Mouse (Mus musculus): ENCODE measurements around the gene Dscam. TPM values are rescaled to one million over a fixed set of nuclear protein-coding genes. Genes with fewer than 3 reads are reported as not detected.

Dscam gene
- polyA plus RNA-seq, 1 experiment from 2014 or later: 0.81 TPM

DNA sequence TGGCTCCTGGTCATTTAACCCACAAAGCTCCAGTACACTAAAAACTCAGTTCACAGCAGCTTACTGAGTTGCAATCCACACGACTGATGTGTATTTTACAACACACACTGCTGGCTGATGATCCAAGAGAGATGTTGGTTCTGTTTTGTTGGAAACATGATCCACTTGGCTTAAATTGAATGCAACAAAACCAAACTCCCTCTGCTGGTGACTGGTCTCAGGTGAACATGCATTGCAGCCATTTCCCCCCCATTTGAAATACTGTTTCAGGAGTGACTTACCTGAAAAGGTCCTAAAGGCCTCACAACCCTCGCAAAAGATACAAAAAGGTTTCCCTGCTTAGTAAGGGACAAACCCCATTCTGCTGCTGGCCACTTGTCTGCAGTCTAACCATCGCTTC, 156.2 kb downstream of the Dscam start:
- Histone ChIP-seq H3K36me3 (replicated peaks; ENCODE audit: control insufficient read depth, insufficient read depth, low read depth, low read length) (no peaks in the 10 kb centered on the region), H3K9me3 (replicated peaks; ENCODE audit: control insufficient read depth, low read length) (no peaks in the 10 kb centered on the region), H3K4me3 (ENCODE audit: low read depth, low read length) (no peak overlapping the region), H3K9ac (replicated peaks; ENCODE audit: low read length) (no peak overlapping the region), H3K27me3 (ENCODE audit: control insufficient read depth, insufficient read depth, low read length) (no peaks in the 10 kb centered on the region), H3K4me2 (ENCODE audit: low read depth, low read length) (no peak overlapping the region), H3K4me1 (ENCODE audit: control insufficient read depth, insufficient read depth, low read length) (no peaks in the 10 kb centered on the region), H3K27ac (replicated peaks; ENCODE audit: low read depth, low read length) (no peak overlapping the region)
- no peak for ATAC-seq (replicated peaks; ENCODE audit: insufficient number of reproducible peaks, low FRiP score, low TSS enrichment, low read depth)
- 82% methylated on average over 3 of the region's 3 CpGs for WGBS
- peak; percentile 19 for DNase-seq (ENCODE audit: low spot score)

- no peak overlapping the region for H3K27ac ChIP-seq (replicated peaks; ENCODE audit: low read depth, low read length)
- H3K9ac ChIP-seq (replicated peaks; ENCODE audit: low read length): no peak overlapping the region
- ATAC-seq (replicated peaks; ENCODE audit: insufficient number of reproducible peaks, low FRiP score, low TSS enrichment, low read depth) (no peak), DNase-seq (ENCODE audit: low spot score) (no peak)
- no peaks in the 10 kb centered on the region for H3K4me1 ChIP-seq (ENCODE audit: control insufficient read depth, insufficient read depth, low read length)
- H3K9me3 ChIP-seq (replicated peaks; ENCODE audit: control insufficient read depth, low read length): no peaks in the 10 kb centered on the region
- 68% methylated on average over 4 of the region's 4 CpGs for WGBS
- H3K4me3 ChIP-seq (ENCODE audit: low read depth, low read length): no peak overlapping the region
- no peak overlapping the region for H3K4me2 ChIP-seq (ENCODE audit: low read depth, low read length)
- H3K27me3 ChIP-seq (ENCODE audit: control insufficient read depth, insufficient read depth, low read length): no peaks in the 10 kb centered on the region
- H3K36me3 ChIP-seq (replicated peaks; ENCODE audit: control insufficient read depth, insufficient read depth, low read depth, low read length): no peaks in the 10 kb centered on the region
Measured at GRCm38 (mm10) chr16:97009116-97010055, 161.2 kb downstream of the Dscam start.

- DNase-seq (ENCODE audit: low spot score): no peak
- no peak overlapping the region for H3K27ac ChIP-seq (replicated peaks; ENCODE audit: low read depth, low read length)
Measured at GRCm38 (mm10) chr16:97007892-97008527, 162.5 kb downstream of the Dscam start.

GRCm38 (mm10) chr16:97006854-97007182, 163.7 kb downstream of the Dscam start:
- Histone ChIP-seq H3K4me2 (ENCODE audit: low read depth, low read length) (no peak overlapping the region), H3K36me3 (replicated peaks; ENCODE audit: control insufficient read depth, insufficient read depth, low read depth, low read length) (no peaks in the 10 kb centered on the region), H3K9ac (replicated peaks; ENCODE audit: low read length) (no peak overlapping the region), H3K27ac (replicated peaks; ENCODE audit: low read depth, low read length) (no peak overlapping the region), H3K4me3 (ENCODE audit: low read depth, low read length) (no peak overlapping the region), H3K9me3 (replicated peaks; ENCODE audit: control insufficient read depth, low read length) (no peaks in the 10 kb centered on the region), H3K27me3 (ENCODE audit: control insufficient read depth, insufficient read depth, low read length) (no peaks in the 10 kb centered on the region), H3K4me1 (ENCODE audit: control insufficient read depth, insufficient read depth, low read length) (no peaks in the 10 kb centered on the region)
- no peak for ATAC-seq (replicated peaks; ENCODE audit: insufficient number of reproducible peaks, low FRiP score, low TSS enrichment, low read depth)
- no peak for DNase-seq (ENCODE audit: low spot score)

More at GRCm38 (mm10) chr16:97007892-97008527, 162.5 kb downstream of the Dscam start:
- no peak for ATAC-seq (replicated peaks; ENCODE audit: insufficient number of reproducible peaks, low FRiP score, low TSS enrichment, low read depth)
- Histone ChIP-seq H3K9ac (replicated peaks; ENCODE audit: low read length) (no peak overlapping the region), H3K4me2 (ENCODE audit: low read depth, low read length) (no peak overlapping the region), H3K4me3 (ENCODE audit: low read depth, low read length) (no peak overlapping the region), H3K27me3 (ENCODE audit: control insufficient read depth, insufficient read depth, low read length) (no peaks in the 10 kb centered on the region), H3K9me3 (replicated peaks; ENCODE audit: control insufficient read depth, low read length) (no peaks in the 10 kb centered on the region), H3K4me1 (ENCODE audit: control insufficient read depth, insufficient read depth, low read length) (no peaks in the 10 kb centered on the region), H3K36me3 (replicated peaks; ENCODE audit: control insufficient read depth, insufficient read depth, low read depth, low read length) (no peaks in the 10 kb centered on the region)
- 70% methylated on average over 11 of the region's 11 CpGs for WGBS

DNA sequence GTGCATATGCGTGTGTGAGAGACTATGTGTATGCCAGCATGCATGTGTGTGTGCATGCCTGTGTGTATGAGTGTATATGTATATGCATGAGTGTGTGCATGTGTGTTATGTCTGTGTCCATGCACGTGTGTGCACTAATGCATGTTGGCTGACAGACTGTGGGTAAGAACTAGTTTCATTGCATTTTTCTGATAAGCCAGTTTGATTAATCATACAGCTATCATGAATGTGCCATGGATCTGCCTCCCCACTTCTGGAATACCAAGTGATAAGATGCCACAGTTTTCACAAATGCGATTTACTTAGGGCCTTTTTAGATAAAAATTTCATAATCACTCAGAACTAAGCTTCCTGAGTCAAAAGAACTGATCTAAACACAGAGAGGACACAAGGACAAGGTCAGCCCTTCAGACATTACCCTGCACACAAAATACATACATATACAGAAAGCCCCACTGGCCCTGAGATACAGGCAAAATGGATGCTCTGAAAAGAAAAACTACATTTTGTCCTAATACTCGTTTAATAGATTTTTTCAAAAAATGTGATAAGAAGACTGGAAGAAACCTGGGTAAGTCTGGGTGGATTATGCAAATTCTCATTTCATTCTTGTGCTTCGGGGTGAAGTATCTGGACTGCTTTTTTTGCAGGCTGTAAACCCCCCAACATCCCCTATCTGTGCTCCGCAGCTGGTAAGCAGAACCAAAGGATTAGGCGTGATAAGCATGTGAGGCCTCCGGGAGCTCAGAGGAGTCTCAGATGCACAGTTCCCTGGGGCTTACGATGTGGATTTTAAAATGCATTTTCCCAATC, 164.3 kb downstream of the Dscam start:
- Histone ChIP-seq H3K4me3 (ENCODE audit: low read depth, low read length) (no peak overlapping the region), H3K9me3 (replicated peaks; ENCODE audit: control insufficient read depth, low read length) (no peaks in the 10 kb centered on the region), H3K4me1 (ENCODE audit: control insufficient read depth, insufficient read depth, low read length) (no peaks in the 10 kb centered on the region), H3K27ac (replicated peaks; ENCODE audit: low read depth, low read length) (no peak overlapping the region), H3K27me3 (ENCODE audit: control insufficient read depth, insufficient read depth, low read length) (no peaks in the 10 kb centered on the region), H3K9ac (replicated peaks; ENCODE audit: low read length) (no peak overlapping the region), H3K36me3 (replicated peaks; ENCODE audit: control insufficient read depth, insufficient read depth, low read depth, low read length) (no peaks in the 10 kb centered on the region), H3K4me2 (ENCODE audit: low read depth, low read length) (no peak overlapping the region)
- ATAC-seq (replicated peaks; ENCODE audit: insufficient number of reproducible peaks, low FRiP score, low TSS enrichment, low read depth): no peak
- 61% methylated on average over 9 of the region's 9 CpGs for WGBS
- peak; percentile 10 for DNase-seq (ENCODE audit: low spot score)

DNA sequence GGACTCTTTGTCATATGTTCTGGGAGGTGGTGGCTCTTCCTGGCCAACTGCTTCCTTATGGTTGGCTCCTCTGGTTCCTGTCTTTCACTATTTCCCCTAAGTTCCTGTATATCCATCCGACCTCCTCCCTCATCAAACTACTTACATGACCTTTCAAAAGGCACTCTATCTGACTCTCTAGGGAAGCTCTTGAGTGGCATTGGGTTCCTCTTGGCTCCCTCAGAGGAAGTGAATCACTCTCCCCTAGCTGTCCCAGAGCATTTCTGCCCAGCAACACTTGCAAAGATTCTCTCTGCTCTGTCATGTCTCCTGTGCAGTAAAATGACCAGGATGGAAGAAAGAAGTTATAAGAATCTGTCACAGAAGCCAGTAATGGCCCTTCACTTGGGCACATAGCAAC, 166.6 kb downstream of the Dscam start:
- H3K27me3 ChIP-seq (ENCODE audit: control insufficient read depth, insufficient read depth, low read length): no peaks in the 10 kb centered on the region
- ATAC-seq (replicated peaks; ENCODE audit: insufficient number of reproducible peaks, low FRiP score, low TSS enrichment, low read depth) (no peak), DNase-seq (ENCODE audit: low spot score) (no peak)
- no peak overlapping the region for H3K4me2 ChIP-seq (ENCODE audit: low read depth, low read length)
- WGBS: 55% methylated on average over 1 of the region's 1 CpGs
- no peak overlapping the region for H3K4me3 ChIP-seq (ENCODE audit: low read depth, low read length)
- no peaks in the 10 kb centered on the region for H3K36me3 ChIP-seq (replicated peaks; ENCODE audit: control insufficient read depth, insufficient read depth, low read depth, low read length)
- H3K4me1 ChIP-seq (ENCODE audit: control insufficient read depth, insufficient read depth, low read length): no peaks in the 10 kb centered on the region
- no peak overlapping the region for H3K9ac ChIP-seq (replicated peaks; ENCODE audit: low read length)
- no peak overlapping the region for H3K27ac ChIP-seq (replicated peaks; ENCODE audit: low read depth, low read length)
- H3K9me3 ChIP-seq (replicated peaks; ENCODE audit: control insufficient read depth, low read length): no peaks in the 10 kb centered on the region

DNA sequence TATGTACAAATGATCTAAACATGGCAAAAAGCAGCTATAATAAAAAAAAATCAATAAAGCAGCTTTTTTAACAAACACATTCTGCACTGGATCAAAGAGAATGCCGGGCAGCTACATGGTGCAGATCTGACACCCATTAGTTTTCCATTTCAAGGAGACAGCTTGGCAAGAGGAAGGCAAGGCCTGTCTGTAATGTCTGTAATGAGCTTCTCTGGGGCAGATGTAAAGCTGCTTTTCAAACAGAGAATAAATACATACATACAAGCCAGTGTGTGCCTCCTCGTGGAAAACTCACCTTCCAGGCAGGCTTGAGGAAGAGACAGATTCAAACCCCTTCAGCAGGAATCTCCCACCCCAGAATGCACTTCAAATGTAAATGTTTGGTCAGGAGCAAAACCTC, 167.7 kb downstream of the Dscam start:
- DNase-seq (ENCODE audit: low spot score) (no peak), ATAC-seq (replicated peaks; ENCODE audit: insufficient number of reproducible peaks, low FRiP score, low TSS enrichment, low read depth) (no peak)
- Histone ChIP-seq H3K27ac (replicated peaks; ENCODE audit: low read depth, low read length) (no peak overlapping the region), H3K9me3 (replicated peaks; ENCODE audit: control insufficient read depth, low read length) (no peaks in the 10 kb centered on the region), H3K4me1 (ENCODE audit: control insufficient read depth, insufficient read depth, low read length) (no peaks in the 10 kb centered on the region), H3K4me2 (ENCODE audit: low read depth, low read length) (no peak overlapping the region), H3K4me3 (ENCODE audit: low read depth, low read length) (no peak overlapping the region), H3K9ac (replicated peaks; ENCODE audit: low read length) (no peak overlapping the region), H3K36me3 (replicated peaks; ENCODE audit: control insufficient read depth, insufficient read depth, low read depth, low read length) (no peaks in the 10 kb centered on the region), H3K27me3 (ENCODE audit: control insufficient read depth, insufficient read depth, low read length) (no peaks in the 10 kb centered on the region)
- WGBS: 48% methylated on average over 2 of the region's 2 CpGs
